Mouse (Mus musculus): Measurements from ENCODE around the gene Slc25a5. TPM values are rescaled to one million over a fixed set of nuclear protein-coding genes. Genes with fewer than 3 reads are reported as not detected.

The Slc25a5 gene
- polyA plus RNA-seq, 1 experiment from 2014 or later = 783 TPM

- ATAC-seq (replicated peaks; ENCODE audit: low FRiP score) = no peak; the same call in 1 of the 2 replicates
- 18% methylated on average over 4 of the region's 4 CpGs for WGBS
Measured at GRCm38 (mm10) chrX:36820201-36820600, 24.8 kb downstream of the Slc25a5 start.

GRCm38 (mm10) chrX:36823932-36824711 lies 28.7 kb downstream of the Slc25a5 start:
- 83% methylated on average over 10 of the region's 10 CpGs for WGBS

More at GRCm38 (mm10) chrX:36820201-36820600, 24.8 kb downstream of the Slc25a5 start:
- H3K9ac ChIP-seq = no peak overlapping the region
- H3K27me3 ChIP-seq = no peaks in the 10 kb centered on the region
- H3K9me3 ChIP-seq (replicated peaks) = no peaks in the 10 kb centered on the region
- no peak overlapping the region for H3K4me2 ChIP-seq
- H3K27ac ChIP-seq = no peak overlapping the region
- no peaks in the 10 kb centered on the region for H3K36me3 ChIP-seq
- no peak overlapping the region for H3K4me3 ChIP-seq (replicated peaks)
- H3K4me1 ChIP-seq = 0 out of 2 replicates have a peak, but pooled peaks cover 5% of the 10 kb centered on the region

GRCm38 (mm10) chrX:36825032-36825431 lies 29.6 kb downstream of the Slc25a5 start:
- no peaks in the 10 kb centered on the region for H3K9me3 ChIP-seq (replicated peaks)
- H3K4me2 ChIP-seq = no peak overlapping the region
- H3K4me3 ChIP-seq (replicated peaks) = no peak overlapping the region
- no peaks in the 10 kb centered on the region for H3K27me3 ChIP-seq
- 57% methylated on average over 2 of the region's 2 CpGs for WGBS
- no peak overlapping the region for H3K27ac ChIP-seq
- no peaks in the 10 kb centered on the region for H3K36me3 ChIP-seq
- H3K4me1 ChIP-seq = no peaks in the 10 kb centered on the region
- H3K9ac ChIP-seq = no peak overlapping the region
- no peak for ATAC-seq (replicated peaks; ENCODE audit: low FRiP score)

More at GRCm38 (mm10) chrX:36823932-36824711, 28.7 kb downstream of the Slc25a5 start:
- Histone ChIP-seq H3K36me3 (no peaks in the 10 kb centered on the region), H3K4me2 (no peak overlapping the region), H3K9me3 (replicated peaks) (no peaks in the 10 kb centered on the region), H3K9ac (no peak overlapping the region), H3K4me3 (replicated peaks) (no peak overlapping the region), H3K27me3 (no peaks in the 10 kb centered on the region), H3K4me1 (no peaks in the 10 kb centered on the region), H3K27ac (no peak overlapping the region)
- ATAC-seq (replicated peaks; ENCODE audit: low FRiP score) = no peak

GRCm38 (mm10) chrX:36826873-36827272 lies 31.4 kb downstream of the Slc25a5 start:
- Histone ChIP-seq H3K9me3 (replicated peaks) (no peaks in the 10 kb centered on the region), H3K4me1 (no peaks in the 10 kb centered on the region), H3K4me3 (replicated peaks) (no peak overlapping the region), H3K27ac (no peak overlapping the region), H3K36me3 (no peaks in the 10 kb centered on the region), H3K27me3 (no peaks in the 10 kb centered on the region), H3K9ac (no peak overlapping the region), H3K4me2 (no peak overlapping the region)
- 90% methylated on average over 4 of the region's 5 CpGs for WGBS
- ATAC-seq (replicated peaks; ENCODE audit: low FRiP score) = no peak

- H3K27ac ChIP-seq = no peak overlapping the region
- H3K9me3 ChIP-seq (replicated peaks) = no peaks in the 10 kb centered on the region
- no peak overlapping the region for H3K4me3 ChIP-seq (replicated peaks)
- H3K4me2 ChIP-seq = no peak overlapping the region
- no peaks in the 10 kb centered on the region for H3K27me3 ChIP-seq
- no peaks in the 10 kb centered on the region for H3K4me1 ChIP-seq
- H3K36me3 ChIP-seq = no peaks in the 10 kb centered on the region
- H3K9ac ChIP-seq = no peak overlapping the region
- WGBS = 29% methylated on average over 5 of the region's 5 CpGs
- ATAC-seq (replicated peaks; ENCODE audit: low FRiP score) = no peak
Measured at GRCm38 (mm10) chrX:36830271-36830670, 34.8 kb downstream of the Slc25a5 start.

GRCm38 (mm10) chrX:36831632-36832031 lies 36.2 kb downstream of the Slc25a5 start:
- WGBS = 60% methylated on average over 4 of the region's 4 CpGs
- H3K36me3 ChIP-seq = no peaks in the 10 kb centered on the region
- no peak for ATAC-seq (replicated peaks; ENCODE audit: low FRiP score)
- H3K27ac ChIP-seq = no peak overlapping the region
- H3K27me3 ChIP-seq = no peaks in the 10 kb centered on the region
- no peak overlapping the region for H3K4me3 ChIP-seq (replicated peaks)
- no peak overlapping the region for H3K9ac ChIP-seq
- no peaks in the 10 kb centered on the region for H3K9me3 ChIP-seq (replicated peaks)
- no peak overlapping the region for H3K4me2 ChIP-seq
- no peaks in the 10 kb centered on the region for H3K4me1 ChIP-seq

GRCm38 (mm10) chrX:36833397-36834084 lies 38.1 kb downstream of the Slc25a5 start:
- Histone ChIP-seq H3K4me3 (replicated peaks) (peak overlapping the region; percentile 25), H3K27ac (0 out of 2 replicates have a peak overlapping the region, but pooled peaks have one; percentile 6), H3K9ac (0 out of 2 replicates have a peak overlapping the region, but pooled peaks have one; percentile 21), H3K4me1 (no peaks in the 10 kb centered on the region), H3K27me3 (no peaks in the 10 kb centered on the region), H3K36me3 (no peaks in the 10 kb centered on the region), H3K4me2 (peak overlapping the region; percentile 47), H3K9me3 (replicated peaks) (no peaks in the 10 kb centered on the region)
- ATAC-seq (replicated peaks; ENCODE audit: low FRiP score) = peak; percentile 66; the same call in 1 of the 2 replicates
- WGBS = 34% methylated on average over 19 of the region's 19 CpGs

GRCm38 (mm10) chrX:36837069-36837676 lies 41.7 kb downstream of the Slc25a5 start:
- no peak for ATAC-seq (replicated peaks; ENCODE audit: low FRiP score)
- WGBS = 58% methylated on average over 6 of the region's 6 CpGs
- Histone ChIP-seq H3K27ac (no peak overlapping the region), H3K4me2 (no peak overlapping the region), H3K4me1 (no peaks in the 10 kb centered on the region), H3K36me3 (no peaks in the 10 kb centered on the region), H3K4me3 (replicated peaks) (no peak overlapping the region), H3K27me3 (no peaks in the 10 kb centered on the region), H3K9me3 (replicated peaks) (no peaks in the 10 kb centered on the region), H3K9ac (no peak overlapping the region)

- Histone ChIP-seq H3K9ac (no peak overlapping the region), H3K27ac (0 out of 2 replicates have a peak overlapping the region, but pooled peaks have one; percentile 51), H3K4me1 (no peaks in the 10 kb centered on the region), H3K4me2 (no peak overlapping the region), H3K9me3 (replicated peaks) (no peaks in the 10 kb centered on the region), H3K36me3 (no peaks in the 10 kb centered on the region), H3K4me3 (replicated peaks) (no peak overlapping the region), H3K27me3 (no peaks in the 10 kb centered on the region)
- WGBS = 73% methylated on average over 7 of the region's 7 CpGs
- ATAC-seq (replicated peaks; ENCODE audit: low FRiP score) = no peak
Measured at GRCm38 (mm10) chrX:36839391-36839790, 43.9 kb downstream of the Slc25a5 start.

GRCm38 (mm10) chrX:36841698-36842097 lies 46.2 kb downstream of the Slc25a5 start:
- Histone ChIP-seq H3K27me3 (no peaks in the 10 kb centered on the region), H3K4me2 (no peak overlapping the region), H3K4me1 (no peaks in the 10 kb centered on the region), H3K4me3 (replicated peaks) (no peak overlapping the region), H3K36me3 (no peaks in the 10 kb centered on the region), H3K9me3 (replicated peaks) (no peaks in the 10 kb centered on the region), H3K9ac (no peak overlapping the region), H3K27ac (no peak overlapping the region)
- ATAC-seq (replicated peaks; ENCODE audit: low FRiP score) = no peak
- 88% methylated on average over 6 of the region's 6 CpGs for WGBS

- Histone ChIP-seq H3K27ac (no peak overlapping the region), H3K4me3 (replicated peaks) (no peak overlapping the region), H3K27me3 (no peaks in the 10 kb centered on the region), H3K36me3 (no peaks in the 10 kb centered on the region), H3K4me2 (no peak overlapping the region), H3K9me3 (replicated peaks) (no peaks in the 10 kb centered on the region), H3K9ac (no peak overlapping the region), H3K4me1 (no peaks in the 10 kb centered on the region)
- no peak for ATAC-seq (replicated peaks; ENCODE audit: low FRiP score)
- WGBS = 66% methylated on average over 4 of the region's 4 CpGs
Measured at GRCm38 (mm10) chrX:36843346-36843990, 48.0 kb downstream of the Slc25a5 start.
